Mouse (Mus musculus) heart, adult 2 months (tissue): ENCODE results near the gene Dqx1. TPM values are rescaled to one million over a fixed set of nuclear protein-coding genes. Genes with fewer than 3 reads are reported as not detected.
A peak's percentile ranks its signal among the peaks of the same experiment; 100 is the strongest.

ENCODE experiments used
- DNase-seq, 2 experiments: peaks; one replicate each; pipeline ENCODE4 v3.0.0; 2021
- H3K27ac ChIP-seq: fragments of 200-600 bp; 2 replicates; pipeline ENCODE4 v1.8.1; 2022
- H3K27me3 ChIP-seq: fragments of 200-500 bp; 2 replicates; pipeline ENCODE4 v1.6.1; 2012; ENCODE audit warnings: mild to moderate bottlenecking, low read length, inconsistent platforms, mixed read lengths; ENCODE audit not compliant: control insufficient read depth, insufficient read depth
- H3K36me3 ChIP-seq: fragments of 200-500 bp; 2 replicates; pipeline ENCODE4 v1.6.1; 2012; ENCODE audit warnings: low read length, inconsistent platforms; ENCODE audit not compliant: control insufficient read depth, insufficient read depth
- H3K4me1 ChIP-seq: fragments of 200-500 bp; 2 replicates; pipeline ENCODE4 v1.6.1; 2011; ENCODE audit warnings: low read length; ENCODE audit not compliant: control insufficient read depth, insufficient read depth
- H3K4me3 ChIP-seq: fragments of 200-600 bp; 2 replicates; pipeline ENCODE4 v1.8.1; 2022
- H3K79me2 ChIP-seq: fragments of 200-500 bp; replicated peaks from 2 replicates; pipeline ENCODE4 v1.6.1; 2012; ENCODE audit warnings: mild to moderate bottlenecking, inconsistent platforms, low read length, moderate library complexity, mixed read lengths; ENCODE audit not compliant: control insufficient read depth, insufficient read depth
- H3K9ac ChIP-seq: fragments of 200-500 bp; 2 replicates; pipeline ENCODE4 v1.6.1; 2012; ENCODE audit warnings: low read depth, mild to moderate bottlenecking, control low read depth, inconsistent platforms, low read length, mixed read lengths
- CTCF ChIP-seq: fragments of 200-600 bp; IDR thresholded peaks from 2 replicates; pipeline ENCODE4 v1.8.1; 2022; ENCODE audit warnings: antibody characterized with exemption, mild to moderate bottlenecking, moderate library complexity
- EP300 ChIP-seq: fragments of 200-500 bp; IDR thresholded peaks from 2 replicates; pipeline ENCODE4 v1.6.1; 2011; ENCODE audit warnings: low read depth, low read length, control low read depth; ENCODE audit not compliant: insufficient read depth
- POLR2A ChIP-seq: fragments of 200-500 bp; IDR thresholded peaks from 2 replicates; pipeline ENCODE4 v1.6.1; 2011; ENCODE audit warnings: mild to moderate bottlenecking, low read depth, low read length, control low read depth; ENCODE audit not compliant: insufficient read depth
- WGBS: fragments of 180-500 bp; shearing (Covaris S2); methylation state at CpG from one replicate; pipeline ENCODE4 v1.1.7; 2018; 5-methylcytosine and 5-hydroxymethylcytosine counted together
- intact Hi-C: fragments of 180-260 bp; cut with DNase I; formaldehyde crosslinking; loops from one replicate; pipeline ENCODE4 v1.15.1; 2025
- polyA plus RNA-seq: library from polyadenylated mRNA; depleted of rRNA; stranded (reverse); fragments of >200 nt; gene quantifications from 2 replicates; pipeline ENCODE4 v1.2.3, GENCODE M21; 2012
- total RNA-seq, 2 experiments: library from RNA; stranded (reverse); gene quantifications; 2 replicates each; pipeline ENCODE4 v1.2.3; 2021

The Dqx1 gene
- total and polyA plus RNA-seq, 3 experiments, result 0.65 to 1.4 (median 0.80) TPM

DNA sequence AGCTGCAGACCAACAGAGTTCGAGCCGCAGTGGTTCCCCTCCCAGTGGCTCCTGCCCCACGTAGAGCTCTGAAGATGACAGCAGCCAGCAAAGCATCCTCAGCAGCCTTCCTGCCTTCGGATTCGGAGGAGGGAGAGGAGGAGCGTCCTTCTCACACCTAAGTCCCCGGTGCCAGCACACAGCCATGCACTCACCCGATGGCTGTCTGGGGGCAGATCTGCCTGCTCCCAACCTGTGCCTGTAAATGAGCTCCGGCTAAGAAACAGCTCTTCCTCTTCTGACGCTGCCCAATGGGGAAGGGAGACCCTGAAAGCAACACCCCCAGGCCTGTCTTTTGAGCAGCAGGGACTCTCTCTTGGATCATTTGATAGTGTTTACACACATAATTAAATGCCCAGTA, 27.9 kb upstream of the Dqx1 start:
- H3K4me1 ChIP-seq, result no peaks in the 10 kb centered on the region; the same call in 1 of the 2 replicates
- no peak overlapping the region for H3K4me3 ChIP-seq
- H3K27me3 ChIP-seq, result no peaks in the 10 kb centered on the region
- H3K36me3 ChIP-seq, result no peaks in the 10 kb centered on the region
- TF ChIP-seq POLR2A (no peak), CTCF (no peak), EP300 (no peak)
- H3K79me2 ChIP-seq, result no peaks in the 10 kb centered on the region
- intact Hi-C loops, result no loop called here
- H3K9ac ChIP-seq, result no peak overlapping the region
- 64% methylated on average over 10 of the region's 10 CpGs for WGBS
- H3K27ac ChIP-seq, result no peak overlapping the region
- no peak for DNase-seq

DNA sequence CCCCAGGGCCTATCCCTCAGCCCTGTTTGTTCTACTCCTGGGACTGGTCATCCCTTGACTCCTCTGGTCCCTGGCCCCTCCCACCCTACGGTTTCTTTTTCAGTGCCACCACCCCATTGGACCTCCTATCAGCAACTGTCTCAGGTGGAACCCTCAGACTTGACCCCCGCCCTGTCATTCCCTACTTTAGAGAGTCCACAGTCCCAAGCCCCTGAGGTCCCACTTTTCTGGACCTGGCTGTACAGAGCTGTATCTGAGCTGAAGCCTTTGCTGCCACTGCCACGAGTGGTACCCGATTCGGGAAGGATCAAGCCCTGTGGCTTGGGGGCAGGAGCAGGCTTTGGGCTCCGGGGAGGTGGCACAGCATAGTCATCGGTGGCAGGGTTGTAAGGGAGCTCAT, 26.5 kb upstream of the Dqx1 start:
- Histone ChIP-seq H3K27me3 (no peaks in the 10 kb centered on the region), H3K4me3 (no peak overlapping the region), H3K79me2 (no peaks in the 10 kb centered on the region), H3K27ac (no peak overlapping the region), H3K9ac (no peak overlapping the region), H3K36me3 (no peaks in the 10 kb centered on the region), H3K4me1 (no peaks in the 10 kb centered on the region; the same call in 1 of the 2 replicates)
- TF ChIP-seq POLR2A (no peak), EP300 (no peak), CTCF (no peak)
- no peak for DNase-seq
- 85% methylated on average over 7 of the region's 7 CpGs for WGBS
- intact Hi-C loops, result no loop called here

DNA sequence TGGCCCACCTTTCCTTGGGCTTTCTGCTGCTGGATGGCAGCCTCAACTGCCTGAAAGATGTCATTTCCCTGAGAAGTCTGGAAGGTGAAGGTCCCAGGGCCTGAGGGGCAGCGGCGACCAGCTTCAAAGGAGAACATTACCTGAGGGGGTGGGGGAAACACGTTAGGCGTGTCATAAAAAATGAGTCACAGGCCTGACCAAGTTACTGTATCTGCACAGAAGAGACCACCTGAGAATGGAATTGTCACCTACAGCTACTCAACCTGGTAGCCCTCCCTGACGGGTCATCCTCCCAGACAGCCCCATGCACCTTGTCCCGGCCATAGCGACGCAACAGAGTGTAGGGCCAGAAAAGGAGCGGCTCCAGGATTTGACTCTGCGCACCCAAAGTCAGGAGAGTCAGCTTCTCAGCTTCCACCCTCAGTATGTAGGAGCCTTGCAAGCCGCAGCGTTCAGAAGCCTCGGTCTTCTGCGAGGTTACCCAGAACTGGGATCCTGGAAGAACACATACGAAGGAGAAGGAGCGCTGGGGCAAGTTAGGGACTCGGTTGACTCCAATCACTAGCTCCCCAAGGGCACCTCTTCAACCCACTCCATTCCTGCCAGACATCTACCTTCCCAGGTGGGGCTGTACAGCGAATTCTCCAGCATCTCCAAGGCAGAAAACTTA, 25.6 kb upstream of the Dqx1 start:
- Histone ChIP-seq H3K27me3 (no peaks in the 10 kb centered on the region), H3K9ac (no peak overlapping the region), H3K36me3 (no peaks in the 10 kb centered on the region), H3K4me1 (no peaks in the 10 kb centered on the region; the same call in 1 of the 2 replicates), H3K27ac (no peak overlapping the region), H3K4me3 (peak overlapping the region; percentile 85; the same call in 1 of the 2 replicates), H3K79me2 (no peaks in the 10 kb centered on the region)
- intact Hi-C loops, result loop anchor here (1.0 kb wide), 1 partner anchor 34 kb away; no protein-coding TSS in a partner anchor
- no peak for DNase-seq
- 80% methylated on average over 18 of the region's 18 CpGs for WGBS
- TF ChIP-seq POLR2A (no peak), EP300 (no peak), CTCF (no peak)

DNA sequence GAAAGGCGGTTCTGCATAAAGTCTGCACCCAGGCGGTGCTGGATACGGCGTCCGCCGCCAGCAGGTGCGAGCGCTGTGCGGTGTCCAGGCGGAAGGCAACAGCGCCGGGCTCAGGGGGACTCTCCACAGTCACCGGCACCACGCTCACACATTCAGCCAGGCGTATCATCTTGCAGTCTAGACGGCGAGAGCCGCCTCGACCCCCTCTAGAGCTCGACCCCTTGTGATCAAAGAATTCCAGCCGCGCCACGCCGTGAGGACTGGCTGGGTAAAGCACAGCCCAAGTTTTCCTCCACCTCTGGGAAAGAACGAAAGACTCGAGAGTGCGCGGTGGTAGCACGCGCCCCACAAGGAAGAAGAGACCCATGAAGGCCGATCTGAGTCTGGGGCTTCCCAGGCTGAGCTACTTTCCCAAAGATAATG, 24.9 kb upstream of the Dqx1 start:
- Histone ChIP-seq H3K4me3 (peak overlapping the region; percentile 85), H3K79me2 (no peaks in the 10 kb centered on the region), H3K27ac (peak overlapping the region; percentile 73), H3K9ac (peak overlapping the region; percentile 69), H3K4me1 (no peaks in the 10 kb centered on the region; the same call in 1 of the 2 replicates), H3K27me3 (no peaks in the 10 kb centered on the region), H3K36me3 (no peaks in the 10 kb centered on the region)
- WGBS, result under 1% methylated on average over 31 of the region's 31 CpGs
- TF ChIP-seq POLR2A (no peak), EP300 (no peak), CTCF (peak; percentile 8; the same call in 1 of the 2 replicates)
- intact Hi-C loops, result loop anchor here (1.0 kb wide), 1 partner anchor 34 kb away; no protein-coding TSS in a partner anchor
- DNase-seq, result peak in 1 of 2 experiments; percentile 59

DNA sequence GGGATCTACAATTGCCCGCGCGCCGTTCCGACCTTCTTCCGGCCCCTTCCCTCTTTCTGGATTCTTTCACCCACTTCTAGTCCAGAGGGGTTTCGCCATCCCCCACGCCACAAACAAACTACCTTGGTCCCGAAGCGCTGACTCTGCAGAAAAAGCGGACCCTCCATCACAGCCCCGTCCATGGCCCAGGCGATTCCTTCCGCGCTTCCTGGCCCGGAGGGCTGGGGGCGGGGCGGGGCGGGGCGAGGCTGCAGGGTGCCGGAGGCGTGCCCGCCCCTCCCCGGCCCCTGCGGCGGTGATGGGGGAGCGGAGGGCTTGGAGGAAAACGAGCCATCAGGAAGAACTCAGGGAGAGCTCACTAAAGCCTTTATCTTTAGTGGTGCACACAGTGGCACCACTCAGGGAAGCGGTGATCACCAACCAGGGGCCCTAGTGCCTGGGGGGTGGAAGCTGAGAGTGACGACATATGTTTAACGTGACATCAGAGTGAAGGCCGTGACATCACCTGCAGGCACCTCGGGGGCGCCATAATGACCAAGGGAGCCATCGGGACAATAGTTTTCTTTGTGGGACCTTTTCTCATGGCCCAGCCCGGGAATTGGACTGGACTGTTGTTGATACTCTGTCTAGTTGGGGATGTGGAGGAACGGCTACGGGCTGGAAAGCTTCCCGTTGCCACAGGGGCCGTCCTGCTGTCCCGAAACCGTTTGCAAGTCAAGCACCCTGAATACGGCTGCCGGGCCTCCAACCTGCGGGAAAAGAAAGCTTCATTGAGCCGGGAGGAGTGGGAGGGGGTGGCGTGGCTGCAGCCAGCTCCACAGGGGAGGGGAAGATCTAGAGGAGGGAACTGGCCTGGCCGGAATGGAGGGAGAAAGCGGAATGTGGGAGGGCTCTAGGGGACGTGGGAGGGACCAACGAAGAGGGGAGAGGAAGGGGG, 24.1 kb upstream of the Dqx1 start, which contains the start of the genes Dok1 and Loxl3:
Gene Dok1 (minus strand): TSS at position 223 of the 937 bp plus-strand sequence.
Gene Loxl3 (plus strand): TSS at position 925 of the 937 bp plus-strand sequence.
- Histone ChIP-seq H3K36me3 (no peaks in the 10 kb centered on the region), H3K27me3 (no peaks in the 10 kb centered on the region), H3K79me2 (no peaks in the 10 kb centered on the region), H3K27ac (peak within 1 kb of the TSS; percentile 73), H3K9ac (peak within 1 kb of the TSS; percentile 69), H3K4me3 (peak within 1 kb of the TSS; percentile 85), H3K4me1 (no peaks in the 10 kb centered on the region)
- TF ChIP-seq POLR2A, result peak; percentile 64; the same call in 1 of the 2 replicates
- no peak for TF ChIP-seq CTCF
- no peak for TF ChIP-seq EP300
- DNase-seq, result peak; percentile 84
- intact Hi-C loops, result no loop called here
- 1% methylated on average over 51 of the region's 51 CpGs for WGBS
